Comparison of ENCODE assay signal across 9 mouse cellular contexts in the genomic region with DNA sequence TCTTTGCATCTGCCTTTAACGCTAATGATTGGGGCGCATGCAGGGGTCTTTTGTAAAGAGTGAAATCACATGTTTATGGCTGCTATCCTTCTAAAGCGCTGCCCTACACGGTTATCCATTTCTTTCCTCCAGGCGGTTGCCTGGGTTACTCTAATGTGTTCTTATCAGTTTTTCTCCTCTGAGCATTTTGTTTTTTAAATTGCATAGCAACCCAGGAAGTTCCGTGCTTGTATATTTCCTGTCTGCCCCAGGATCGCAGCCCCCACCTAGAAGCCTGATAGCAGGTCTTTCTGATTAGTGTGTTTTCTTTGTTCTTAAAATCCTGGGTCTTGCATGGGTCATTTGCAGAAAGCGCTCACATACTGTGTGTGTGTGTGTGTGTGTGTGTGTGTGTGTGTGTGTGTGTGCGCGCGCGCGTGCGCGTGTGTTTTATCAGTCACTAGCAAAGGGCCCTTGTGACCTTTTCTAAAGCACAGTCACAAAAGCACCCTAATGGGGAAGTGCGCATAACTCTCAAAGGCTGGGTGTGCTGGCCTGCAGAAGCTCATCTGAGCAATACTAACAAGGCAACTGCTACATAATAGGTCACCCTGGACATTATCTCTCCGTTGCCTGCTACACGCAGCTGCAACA. TPM values are rescaled to one million over a fixed set of nuclear protein-coding genes. Genes with fewer than 3 reads are reported as not detected.
DNase-seq lines count a peak whose midpoint lies in the region; ATAC-seq and TF ChIP-seq lines count a peak whose summit lies in the region.
"Had no signal": no experiment of that assay in that cellular context is flagged by ENCODE, and none has a peak within 500 bp of the region (broad histone marks: within the 10 kb centered on the region; RNA-seq: fewer than 3 reads in every experiment).

No protein-coding gene starts in this region.

- H3K27me3 ChIP-seq in lung, embryonic 15.5 days = no peaks in the 10 kb centered on the region
- H3K27me3 ChIP-seq in neural tube, embryonic 13.5 days = no peaks in the 10 kb centered on the region
- H3K27me3 ChIP-seq: limb, embryonic 12.5 days had no signal

- no peaks in the 10 kb centered on the region for H3K9me3 ChIP-seq in lung, embryonic 15.5 days
- no peaks in the 10 kb centered on the region for H3K9me3 ChIP-seq in neural tube, embryonic 13.5 days
- H3K9me3 ChIP-seq: limb, embryonic 12.5 days had no signal

- WGBS in lung, embryonic 15.5 days = 60% methylated on average over 18 of the region's 18 CpGs
- 44% methylated on average over 18 of the region's 18 CpGs for WGBS in lung, adult 2 months
- WGBS in neural tube, embryonic 13.5 days = 43% methylated on average over 18 of the region's 18 CpGs

- TF ChIP-seq POLR2A in lung, adult 2 months (IDR thresholded peaks at IDR 0.05; ENCODE audit: borderline replicate concordance, extremely low read depth, low read depth, low read length) = no peak
- TF ChIP-seq POLR2A in brain, embryonic 14.5 days (IDR thresholded peaks at IDR 0.05; ENCODE audit: borderline replicate concordance, extremely low read depth, insufficient read depth, insufficient read length, poor library complexity, severe bottlenecking) = no peak

- H3K4me3 ChIP-seq in lung, embryonic 15.5 days = no peak overlapping the region
- H3K4me3 ChIP-seq in lung, adult 2 months (replicated peaks; ENCODE audit: extremely low read depth, low read depth, low read length) = no peak overlapping the region
- no peak overlapping the region; the same call in 1 of the 2 replicates for H3K4me3 ChIP-seq in neural tube, embryonic 13.5 days
- H3K4me3 ChIP-seq: limb, embryonic 12.5 days had no signal

- H3K4me2 ChIP-seq in lung, embryonic 15.5 days = no peak overlapping the region
- peak overlapping the region; percentile 40 for H3K4me2 ChIP-seq in neural tube, embryonic 13.5 days
- H3K4me2 ChIP-seq: limb, embryonic 12.5 days had no signal

- TF ChIP-seq CTCF in lung, adult 2 months (IDR thresholded peaks at IDR 0.05; ENCODE audit: insufficient read depth, low read length) = no peak
- no peak for TF ChIP-seq CTCF in brain, embryonic 14.5 days (IDR thresholded peaks at IDR 0.05; ENCODE audit: borderline replicate concordance, extremely low read depth, insufficient read depth, insufficient read length)

- no peaks in the 10 kb centered on the region for H3K36me3 ChIP-seq in lung, embryonic 15.5 days
- H3K36me3 ChIP-seq in neural tube, embryonic 13.5 days = no peaks in the 10 kb centered on the region
- H3K36me3 ChIP-seq: limb, embryonic 12.5 days had no signal

- ATAC-seq in lung, embryonic 15.5 days (ENCODE audit: borderline replicate concordance, extremely low read depth, low FRiP score, low TSS enrichment) = peak; percentile 27; the same call in 1 of the 2 replicates
- ATAC-seq in inflammation-experienced regulatory T-cells, adult 6 months = peak; percentile 96
- ATAC-seq in neural tube, embryonic 13.5 days (ENCODE audit: low read depth) = peak; percentile 48

- no peak overlapping the region for H3K27ac ChIP-seq in lung, embryonic 15.5 days
- H3K27ac ChIP-seq in neural tube, embryonic 13.5 days (replicated peaks) = no peak overlapping the region
- H3K27ac ChIP-seq: limb, embryonic 12.5 days had no signal

- intact Hi-C loops in left cerebral cortex, postnatal 4 days (cut with DNase I) = no loop called here

- DNase-seq in lung, adult 2 months = no peak
- DNase-seq in brain, embryonic 14.5 days (ENCODE audit: low read depth) = peak; percentile 53
- DNase-seq in cerebellum, postnatal 4 days (ENCODE audit: low spot score in 2 of 2) = no peak
- no peak for DNase-seq in left cerebral cortex, adult 11 months (ENCODE audit: low spot score)
- no peak for DNase-seq in left cerebral cortex, postnatal 4 days

- no peaks in the 10 kb centered on the region for H3K4me1 ChIP-seq in lung, embryonic 15.5 days
- no peaks in the 10 kb centered on the region for H3K4me1 ChIP-seq in lung, adult 2 months (ENCODE audit: control insufficient read depth, insufficient read depth, low read length)
- peaks cover 19% of the 10 kb centered on the region for H3K4me1 ChIP-seq in neural tube, embryonic 13.5 days (replicated peaks)

- H3K9ac ChIP-seq in lung, embryonic 15.5 days = no peak overlapping the region
- H3K9ac ChIP-seq in neural tube, embryonic 13.5 days = no peak overlapping the region
- H3K9ac ChIP-seq: limb, embryonic 12.5 days had no signal

RNA-seq across cellular contexts. Expression of a gene that starts 42.5 kb away (rescaled TPM):
- polyA plus RNA-seq in lung, embryonic 15.5 days (2015; fragmentation: Nextera tagmentation; extraction: Ambion mirVana) = 29.7 and 40.2 TPM in 2 replicates
- 4.3 and 86.4 TPM in 2 replicates for polyA plus RNA-seq in lung, adult 2 months (2012; rRNA removed)
- polyA plus RNA-seq in brain, embryonic 14.5 days (2012; rRNA removed) = 1.3 and 1.4 TPM in 2 replicates
- polyA plus RNA-seq in inflammation-experienced regulatory T-cells, adult 6 months (2017; shearing (Covaris generic)) = not detected
- polyA plus RNA-seq in neural tube, embryonic 13.5 days (2015; fragmentation: Nextera tagmentation; extraction: Ambion mirVana) = 16.5 and 48.3 TPM in 2 replicates
- total RNA-seq in left cerebral cortex, postnatal 4 days (2021) = under 1 TPM in 1 of 2 experiments, not detected in 1; 0.70 TPM

RNA-seq across cellular contexts. Expression of a gene that starts 51.0 kb away (rescaled TPM):
- polyA plus RNA-seq in lung, embryonic 15.5 days (2015; fragmentation: Nextera tagmentation; extraction: Ambion mirVana) = 92.1 and 102 TPM in 2 replicates
- polyA plus RNA-seq in lung, adult 2 months (2012; rRNA removed) = 51.3 and 62.0 TPM in 2 replicates
- polyA plus RNA-seq in brain, embryonic 14.5 days (2012; rRNA removed) = 152 and 247 TPM in 2 replicates
- polyA plus RNA-seq in inflammation-experienced regulatory T-cells, adult 6 months (2017; shearing (Covaris generic)) = 10 to 100 TPM; 23.1 to 52.2 (median 35.8) TPM
- polyA plus RNA-seq in neural tube, embryonic 13.5 days (2015; fragmentation: Nextera tagmentation; extraction: Ambion mirVana) = 161 and 166 TPM in 2 replicates
- 100 to 1,000 TPM; 131 to 133 TPM for total RNA-seq in left cerebral cortex, postnatal 4 days (2021)

Comparison
In these comparisons a context has a peak if more than half of its experiments do, and no peak if none do; other contexts are left out.
1. ATAC-seq: peak in every context shown above with its lines; median percentile 96 in inflammation-experienced regulatory T-cells, adult 6 months; 48 in neural tube, embryonic 13.5 days; 27 in lung, embryonic 15.5 days.